Mouse (Mus musculus): ENCODE results near the gene Smim13. TPM values are rescaled to one million over a fixed set of nuclear protein-coding genes. Genes with fewer than 3 reads are reported as not detected.
"Not testable (repeated sequence)": the region's sequence is repeated elsewhere in the genome, so short reads cannot be mapped to it uniquely, and the experiment has no call there.

Gene Smim13
- polyA plus RNA-seq, 1 experiment from 2014 or later, result 19.4 TPM

- Histone ChIP-seq H3K4me2 (ENCODE audit: low read depth) (no peak overlapping the region), H3K4me1 (ENCODE audit: control insufficient read depth, insufficient read depth, low read length) (no peaks in the 10 kb centered on the region), H3K9ac (ENCODE audit: low read length) (no peak overlapping the region), H3K36me3 (ENCODE audit: control insufficient read depth, insufficient read depth, low read length) (no peaks in the 10 kb centered on the region), H3K27me3 (ENCODE audit: control insufficient read depth, insufficient read depth, low read length) (no peaks in the 10 kb centered on the region), H3K9me3 (ENCODE audit: control insufficient read depth, low read length) (no peaks in the 10 kb centered on the region), H3K27ac (ENCODE audit: low read depth, low read length) (no peak overlapping the region), H3K4me3 (ENCODE audit: low read depth, low read length) (no peak overlapping the region)
- 90% methylated on average over 3 of the region's 3 CpGs for WGBS
- no peak for DNase-seq (ENCODE audit: low spot score)
- no peak for ATAC-seq (ENCODE audit: insufficient read depth, low FRiP score, low TSS enrichment)
Observed at GRCm38 (mm10) chr13:41256962-41257361, 7.3 kb downstream of the Smim13 start.

- H3K27ac ChIP-seq (ENCODE audit: low read depth, low read length), result no peak overlapping the region
- 85% methylated on average over 4 of the region's 4 CpGs for WGBS
- no peak overlapping the region for H3K4me3 ChIP-seq (ENCODE audit: low read depth, low read length)
- ATAC-seq (ENCODE audit: insufficient read depth, low FRiP score, low TSS enrichment) (no peak), DNase-seq (ENCODE audit: low spot score) (no peak)
- no peaks in the 10 kb centered on the region for H3K27me3 ChIP-seq (ENCODE audit: control insufficient read depth, insufficient read depth, low read length)
- H3K9me3 ChIP-seq (ENCODE audit: control insufficient read depth, low read length), result no peaks in the 10 kb centered on the region
- no peak overlapping the region for H3K9ac ChIP-seq (ENCODE audit: low read length)
- H3K4me1 ChIP-seq (ENCODE audit: control insufficient read depth, insufficient read depth, low read length), result no peaks in the 10 kb centered on the region
- H3K36me3 ChIP-seq (ENCODE audit: control insufficient read depth, insufficient read depth, low read length), result no peaks in the 10 kb centered on the region
- H3K4me2 ChIP-seq (ENCODE audit: low read depth), result no peak overlapping the region
Observed at GRCm38 (mm10) chr13:41257851-41258250, 8.2 kb downstream of the Smim13 start.

- H3K27me3 ChIP-seq (ENCODE audit: control insufficient read depth, insufficient read depth, low read length); H3K4me2 ChIP-seq (ENCODE audit: low read depth); H3K4me1 ChIP-seq (ENCODE audit: control insufficient read depth, insufficient read depth, low read length); H3K36me3 ChIP-seq (ENCODE audit: control insufficient read depth, insufficient read depth, low read length); H3K9ac ChIP-seq (ENCODE audit: low read length); H3K27ac ChIP-seq (ENCODE audit: low read depth, low read length); H3K4me3 ChIP-seq (ENCODE audit: low read depth, low read length); DNase-seq (ENCODE audit: low spot score); ATAC-seq (ENCODE audit: insufficient read depth, low FRiP score, low TSS enrichment); H3K9me3 ChIP-seq (ENCODE audit: control insufficient read depth, low read length): not testable (repeated sequence)
- WGBS, result 95% methylated on average over 8 of the region's 8 CpGs
Observed at GRCm38 (mm10) chr13:41261617-41262016, 12.0 kb downstream of the Smim13 start.

GRCm38 (mm10) chr13:41263304-41264006, 13.8 kb downstream of the Smim13 start:
- DNase-seq (ENCODE audit: low spot score) (no peak), ATAC-seq (ENCODE audit: insufficient read depth, low FRiP score, low TSS enrichment) (no peak)
- Histone ChIP-seq H3K27me3 (ENCODE audit: control insufficient read depth, insufficient read depth, low read length) (no peaks in the 10 kb centered on the region), H3K9ac (ENCODE audit: low read length) (no peak overlapping the region), H3K4me1 (ENCODE audit: control insufficient read depth, insufficient read depth, low read length) (no peaks in the 10 kb centered on the region; the same call in 1 of the 2 replicates), H3K4me2 (ENCODE audit: low read depth) (no peak overlapping the region), H3K36me3 (ENCODE audit: control insufficient read depth, insufficient read depth, low read length) (no peaks in the 10 kb centered on the region), H3K27ac (ENCODE audit: low read depth, low read length) (no peak overlapping the region), H3K9me3 (ENCODE audit: control insufficient read depth, low read length) (no peaks in the 10 kb centered on the region), H3K4me3 (ENCODE audit: low read depth, low read length) (no peak overlapping the region)
- 83% methylated on average over 5 of the region's 5 CpGs for WGBS

GRCm38 (mm10) chr13:41267827-41268408, 18.3 kb downstream of the Smim13 start:
- peak; percentile 17 for DNase-seq (ENCODE audit: low spot score)
- Histone ChIP-seq H3K4me3 (ENCODE audit: low read depth, low read length) (no peak overlapping the region), H3K4me2 (ENCODE audit: low read depth) (no peak overlapping the region), H3K36me3 (ENCODE audit: control insufficient read depth, insufficient read depth, low read length) (no peaks in the 10 kb centered on the region), H3K27me3 (ENCODE audit: control insufficient read depth, insufficient read depth, low read length) (no peaks in the 10 kb centered on the region), H3K9me3 (ENCODE audit: control insufficient read depth, low read length) (no peaks in the 10 kb centered on the region), H3K9ac (ENCODE audit: low read length) (no peak overlapping the region), H3K27ac (ENCODE audit: low read depth, low read length) (no peak overlapping the region), H3K4me1 (ENCODE audit: control insufficient read depth, insufficient read depth, low read length) (no peaks in the 10 kb centered on the region; the same call in 1 of the 2 replicates)
- ATAC-seq (ENCODE audit: insufficient read depth, low FRiP score, low TSS enrichment), result no peak
- WGBS, result 47% methylated on average over 7 of the region's 7 CpGs

GRCm38 (mm10) chr13:41273927-41274650, 24.4 kb downstream of the Smim13 start, which contains the start of gene Gm17364:
Gene Gm17364, minus strand, starts transcription at chr13:41273977.
- WGBS, result 96% methylated on average over 10 of the region's 10 CpGs

GRCm38 (mm10) chr13:41280696-41281095, 31.1 kb downstream of the Smim13 start:
- 72% methylated on average over 5 of the region's 5 CpGs for WGBS
- ATAC-seq (ENCODE audit: insufficient read depth, low FRiP score, low TSS enrichment), result no peak
- H3K9ac ChIP-seq (ENCODE audit: low read length), result no peak overlapping the region
- DNase-seq (ENCODE audit: low spot score), result no peak
- no peak overlapping the region for H3K27ac ChIP-seq (ENCODE audit: low read depth, low read length)
- no peaks in the 10 kb centered on the region for H3K9me3 ChIP-seq (ENCODE audit: control insufficient read depth, low read length)
- no peaks in the 10 kb centered on the region for H3K27me3 ChIP-seq (ENCODE audit: control insufficient read depth, insufficient read depth, low read length)
- H3K36me3 ChIP-seq (ENCODE audit: control insufficient read depth, insufficient read depth, low read length), result no peaks in the 10 kb centered on the region
- H3K4me3 ChIP-seq (ENCODE audit: low read depth, low read length), result no peak overlapping the region
- no peaks in the 10 kb centered on the region for H3K4me1 ChIP-seq (ENCODE audit: control insufficient read depth, insufficient read depth, low read length)
- no peak overlapping the region for H3K4me2 ChIP-seq (ENCODE audit: low read depth)

More at GRCm38 (mm10) chr13:41273927-41274650, 24.4 kb downstream of the Smim13 start, which contains the start of gene Gm17364:
- no peak for DNase-seq (ENCODE audit: low spot score)
- no peak for ATAC-seq (ENCODE audit: insufficient read depth, low FRiP score, low TSS enrichment)
- Histone ChIP-seq H3K4me3 (ENCODE audit: low read depth, low read length) (no peak within 1 kb of the TSS), H3K4me1 (ENCODE audit: control insufficient read depth, insufficient read depth, low read length) (no peaks in the 10 kb centered on the region), H3K4me2 (ENCODE audit: low read depth) (no peak within 1 kb of the TSS), H3K27ac (ENCODE audit: low read depth, low read length) (no peak within 1 kb of the TSS), H3K9ac (ENCODE audit: low read length) (no peak within 1 kb of the TSS), H3K27me3 (ENCODE audit: control insufficient read depth, insufficient read depth, low read length) (no peaks in the 10 kb centered on the region), H3K36me3 (ENCODE audit: control insufficient read depth, insufficient read depth, low read length) (no peaks in the 10 kb centered on the region), H3K9me3 (ENCODE audit: control insufficient read depth, low read length) (no peaks in the 10 kb centered on the region)

GRCm38 (mm10) chr13:41283256-41283655, 33.6 kb downstream of the Smim13 start:
- H3K4me3 ChIP-seq (ENCODE audit: low read depth, low read length), result no peak overlapping the region
- H3K4me2 ChIP-seq (ENCODE audit: low read depth), result no peak overlapping the region
- H3K9me3 ChIP-seq (ENCODE audit: control insufficient read depth, low read length), result no peaks in the 10 kb centered on the region
- peak; percentile 78 for DNase-seq (ENCODE audit: low spot score)
- no peaks in the 10 kb centered on the region for H3K36me3 ChIP-seq (ENCODE audit: control insufficient read depth, insufficient read depth, low read length)
- 35% methylated on average over 5 of the region's 5 CpGs for WGBS
- H3K9ac ChIP-seq (ENCODE audit: low read length), result no peak overlapping the region
- ATAC-seq (ENCODE audit: insufficient read depth, low FRiP score, low TSS enrichment), result peak; percentile 35; the same call in 1 of the 2 replicates
- no peak overlapping the region for H3K27ac ChIP-seq (ENCODE audit: low read depth, low read length)
- no peaks in the 10 kb centered on the region for H3K27me3 ChIP-seq (ENCODE audit: control insufficient read depth, insufficient read depth, low read length)
- no peaks in the 10 kb centered on the region for H3K4me1 ChIP-seq (ENCODE audit: control insufficient read depth, insufficient read depth, low read length)
